Mouse (Mus musculus): ENCODE measurements at regions not wholly inside any gene's neighbourhood (a gene's known extent, or its start where the extent isn't known, plus 50 kb on each side); places are given as distances from the start of the nearest gene placed in this dataset.

DNA sequence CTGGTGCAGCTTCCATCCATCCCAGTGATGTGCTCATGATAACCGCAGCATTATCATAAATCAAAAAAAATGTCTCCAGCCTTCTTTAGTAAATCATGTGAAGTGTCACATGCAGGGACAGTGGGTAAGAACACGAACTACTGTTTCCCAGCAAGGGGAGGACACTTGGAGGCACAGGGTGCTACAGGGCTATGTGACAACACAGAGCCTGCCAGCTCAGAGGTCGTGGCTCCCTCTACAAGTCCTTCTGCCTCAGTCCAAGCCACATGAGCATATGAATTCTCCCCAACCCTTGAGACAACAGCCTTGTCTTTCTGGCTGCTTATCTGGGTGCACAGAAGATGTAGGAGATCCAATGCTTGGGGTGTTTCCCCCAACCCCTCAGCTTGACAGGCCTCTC is 93.7 kb upstream of the Atp6ap2 start:
- Histone ChIP-seq H3K9me3 (replicated peaks; ENCODE audit: control insufficient read depth, low read length) (no peaks in the 10 kb centered on the region), H3K27ac (ENCODE audit: low read depth, low read length) (no peak overlapping the region), H3K4me3 (ENCODE audit: low read depth, low read length) (no peak overlapping the region), H3K4me2 (ENCODE audit: low read length) (no peak overlapping the region), H3K4me1 (ENCODE audit: control insufficient read depth, insufficient read depth, low read length) (no peaks in the 10 kb centered on the region), H3K27me3 (replicated peaks; ENCODE audit: control insufficient read depth, insufficient read depth, low read length) (no peaks in the 10 kb centered on the region), H3K9ac (ENCODE audit: low read length) (no peak overlapping the region), H3K36me3 (ENCODE audit: control insufficient read depth, insufficient read depth, low read length) (no peaks in the 10 kb centered on the region)
- DNase-seq (ENCODE audit: low spot score) (no peak), ATAC-seq (no peak)
- WGBS = 70% methylated on average over 3 of the region's 3 CpGs

DNA sequence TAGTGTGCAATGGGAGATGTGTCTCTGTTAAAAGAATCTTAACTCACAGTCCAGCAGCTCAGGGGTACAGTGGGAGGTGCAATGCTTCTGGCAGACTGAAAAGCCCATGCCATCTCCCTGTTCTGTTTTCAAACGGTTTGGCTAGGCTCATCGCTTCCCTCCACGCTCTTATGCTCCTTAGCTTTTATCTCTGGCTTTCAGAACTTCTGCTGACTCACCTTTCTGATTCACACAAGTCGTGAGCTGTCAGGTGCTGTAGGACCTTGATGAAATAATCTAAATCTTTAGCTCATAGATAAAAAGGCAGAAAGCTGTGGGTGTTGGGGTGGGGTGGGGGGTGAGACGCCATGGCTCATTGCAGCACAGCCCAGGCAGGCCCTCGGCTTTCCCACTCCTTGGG is 93.1 kb upstream of the Atp6ap2 start:
- ATAC-seq = no peak
- no peaks in the 10 kb centered on the region for H3K27me3 ChIP-seq (replicated peaks; ENCODE audit: control insufficient read depth, insufficient read depth, low read length)
- no peak overlapping the region for H3K27ac ChIP-seq (ENCODE audit: low read depth, low read length)
- no peak overlapping the region for H3K4me3 ChIP-seq (ENCODE audit: low read depth, low read length)
- H3K4me2 ChIP-seq (ENCODE audit: low read length) = no peak overlapping the region
- no peaks in the 10 kb centered on the region for H3K9me3 ChIP-seq (replicated peaks; ENCODE audit: control insufficient read depth, low read length)
- no peak overlapping the region for H3K9ac ChIP-seq (ENCODE audit: low read length)
- no peaks in the 10 kb centered on the region for H3K4me1 ChIP-seq (ENCODE audit: control insufficient read depth, insufficient read depth, low read length)
- DNase-seq (ENCODE audit: low spot score) = no peak
- no peaks in the 10 kb centered on the region for H3K36me3 ChIP-seq (ENCODE audit: control insufficient read depth, insufficient read depth, low read length)
- 86% methylated on average over 6 of the region's 6 CpGs for WGBS

DNA sequence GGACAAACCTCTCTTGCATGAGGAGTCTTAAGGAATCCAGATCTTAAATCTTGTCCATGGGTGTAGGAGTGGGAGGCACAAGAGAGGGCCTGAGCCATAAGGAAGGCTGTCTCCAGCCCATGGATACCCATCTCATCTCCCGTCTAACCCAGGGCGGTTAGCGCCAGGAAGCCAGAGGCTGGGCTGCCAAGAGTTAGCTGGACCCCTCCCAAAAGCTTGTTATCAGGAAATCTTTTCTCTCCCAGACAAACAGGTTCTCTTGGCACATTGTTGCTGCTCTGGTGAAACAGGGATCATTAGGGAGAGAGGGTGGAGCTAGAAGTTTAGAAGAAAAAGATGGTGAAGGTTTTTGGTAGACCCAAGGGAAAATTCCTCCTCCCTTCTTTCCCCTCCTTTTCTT is 87.0 kb upstream of the Atp6ap2 start:
- Histone ChIP-seq H3K4me3 (ENCODE audit: low read depth, low read length) (no peak overlapping the region), H3K4me2 (ENCODE audit: low read length) (no peak overlapping the region), H3K27me3 (replicated peaks; ENCODE audit: control insufficient read depth, insufficient read depth, low read length) (no peaks in the 10 kb centered on the region), H3K9ac (ENCODE audit: low read length) (no peak overlapping the region), H3K9me3 (replicated peaks; ENCODE audit: control insufficient read depth, low read length) (no peaks in the 10 kb centered on the region), H3K27ac (ENCODE audit: low read depth, low read length) (no peak overlapping the region), H3K36me3 (ENCODE audit: control insufficient read depth, insufficient read depth, low read length) (no peaks in the 10 kb centered on the region), H3K4me1 (ENCODE audit: control insufficient read depth, insufficient read depth, low read length) (no peaks in the 10 kb centered on the region)
- ATAC-seq = no peak
- 73% methylated on average over 3 of the region's 3 CpGs for WGBS
- DNase-seq (ENCODE audit: low spot score) = peak; percentile 25

DNA sequence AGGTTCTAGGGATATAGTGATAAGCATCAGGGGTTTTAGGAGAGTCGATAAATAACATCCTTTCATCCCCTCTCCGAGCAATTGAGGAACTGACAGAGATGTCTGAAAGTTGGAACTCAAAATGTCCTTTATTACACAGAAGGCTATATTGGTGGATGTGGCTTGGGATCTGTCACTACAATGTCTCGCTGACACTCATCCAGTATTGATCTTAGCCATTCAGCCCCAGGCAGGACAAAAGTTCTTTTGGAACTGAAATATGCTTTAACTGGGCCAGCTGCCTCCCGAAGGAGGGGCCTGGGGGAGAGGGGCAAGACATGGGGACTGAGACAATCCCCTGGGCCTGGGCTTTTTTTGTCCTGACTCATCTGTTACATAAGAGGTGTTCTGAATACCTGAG is 85.2 kb upstream of the Atp6ap2 start:
- no peaks in the 10 kb centered on the region for H3K9me3 ChIP-seq (replicated peaks; ENCODE audit: control insufficient read depth, low read length)
- DNase-seq (ENCODE audit: low spot score) = no peak
- H3K4me1 ChIP-seq (ENCODE audit: control insufficient read depth, insufficient read depth, low read length) = no peaks in the 10 kb centered on the region
- H3K36me3 ChIP-seq (ENCODE audit: control insufficient read depth, insufficient read depth, low read length) = no peaks in the 10 kb centered on the region
- H3K4me2 ChIP-seq (ENCODE audit: low read length) = no peak overlapping the region
- H3K9ac ChIP-seq (ENCODE audit: low read length) = no peak overlapping the region
- no peaks in the 10 kb centered on the region for H3K27me3 ChIP-seq (replicated peaks; ENCODE audit: control insufficient read depth, insufficient read depth, low read length)
- no peak overlapping the region for H3K27ac ChIP-seq (ENCODE audit: low read depth, low read length)
- ATAC-seq = no peak
- 84% methylated on average over 4 of the region's 4 CpGs for WGBS
- H3K4me3 ChIP-seq (ENCODE audit: low read depth, low read length) = no peak overlapping the region

DNA sequence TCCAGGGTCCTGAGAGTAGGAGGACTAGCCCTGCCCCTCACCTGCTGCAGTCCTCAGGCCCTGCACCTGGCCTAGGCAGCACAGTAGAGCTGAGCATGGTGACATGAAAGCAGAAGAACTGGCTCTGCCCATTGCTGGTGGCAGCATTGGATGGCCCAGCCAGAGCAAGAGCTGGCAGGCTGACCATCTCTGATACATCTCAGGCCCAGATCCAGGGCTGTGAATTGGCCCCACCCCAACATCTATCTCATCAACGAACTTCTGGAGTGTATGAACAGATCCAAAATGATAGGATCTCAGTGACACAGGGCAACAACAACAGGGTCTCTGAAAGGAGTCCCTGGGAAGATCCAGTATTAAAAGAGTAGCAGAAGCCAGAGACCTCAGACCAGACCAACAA is 84.0 kb upstream of the Atp6ap2 start:
- Histone ChIP-seq H3K27ac (ENCODE audit: low read depth, low read length) (no peak overlapping the region), H3K4me2 (ENCODE audit: low read length) (no peak overlapping the region), H3K4me1 (ENCODE audit: control insufficient read depth, insufficient read depth, low read length) (no peaks in the 10 kb centered on the region), H3K9ac (ENCODE audit: low read length) (no peak overlapping the region), H3K27me3 (replicated peaks; ENCODE audit: control insufficient read depth, insufficient read depth, low read length) (no peaks in the 10 kb centered on the region), H3K9me3 (replicated peaks; ENCODE audit: control insufficient read depth, low read length) (no peaks in the 10 kb centered on the region), H3K4me3 (ENCODE audit: low read depth, low read length) (no peak overlapping the region), H3K36me3 (ENCODE audit: control insufficient read depth, insufficient read depth, low read length) (no peaks in the 10 kb centered on the region)
- 78% methylated on average over 1 of the region's 1 CpGs for WGBS
- no peak for ATAC-seq
- DNase-seq (ENCODE audit: low spot score) = no peak

DNA sequence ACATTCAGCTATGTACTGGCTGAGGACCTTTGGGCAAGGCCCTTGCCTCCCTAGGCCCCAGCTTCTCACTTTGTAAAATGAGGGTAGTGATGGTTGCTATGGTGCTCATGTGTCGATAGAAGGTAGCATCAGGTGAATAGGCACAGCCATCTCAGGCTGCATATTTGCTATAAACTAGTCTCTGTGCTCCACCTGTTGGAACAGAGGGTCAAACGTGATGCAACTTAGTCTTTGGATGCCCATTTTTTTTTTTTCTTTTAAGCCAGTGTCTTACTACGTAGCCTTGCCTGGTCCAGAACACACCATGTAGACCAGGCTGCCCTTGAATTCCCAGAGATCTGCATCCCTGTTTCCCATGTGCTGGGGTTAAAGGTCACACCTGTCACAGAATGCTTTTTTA is 76.5 kb upstream of the Atp6ap2 start:
- no peak overlapping the region for H3K27ac ChIP-seq (ENCODE audit: low read depth, low read length)
- H3K36me3 ChIP-seq (ENCODE audit: control insufficient read depth, insufficient read depth, low read length) = no peaks in the 10 kb centered on the region
- H3K9ac ChIP-seq (ENCODE audit: low read length) = no peak overlapping the region
- no peaks in the 10 kb centered on the region for H3K27me3 ChIP-seq (replicated peaks; ENCODE audit: control insufficient read depth, insufficient read depth, low read length)
- no peaks in the 10 kb centered on the region for H3K4me1 ChIP-seq (ENCODE audit: control insufficient read depth, insufficient read depth, low read length)
- WGBS = 68% methylated on average over 3 of the region's 3 CpGs
- no peaks in the 10 kb centered on the region for H3K9me3 ChIP-seq (replicated peaks; ENCODE audit: control insufficient read depth, low read length)
- no peak overlapping the region for H3K4me3 ChIP-seq (ENCODE audit: low read depth, low read length)
- H3K4me2 ChIP-seq (ENCODE audit: low read length) = no peak overlapping the region
- ATAC-seq (no peak), DNase-seq (ENCODE audit: low spot score) (no peak)

DNA sequence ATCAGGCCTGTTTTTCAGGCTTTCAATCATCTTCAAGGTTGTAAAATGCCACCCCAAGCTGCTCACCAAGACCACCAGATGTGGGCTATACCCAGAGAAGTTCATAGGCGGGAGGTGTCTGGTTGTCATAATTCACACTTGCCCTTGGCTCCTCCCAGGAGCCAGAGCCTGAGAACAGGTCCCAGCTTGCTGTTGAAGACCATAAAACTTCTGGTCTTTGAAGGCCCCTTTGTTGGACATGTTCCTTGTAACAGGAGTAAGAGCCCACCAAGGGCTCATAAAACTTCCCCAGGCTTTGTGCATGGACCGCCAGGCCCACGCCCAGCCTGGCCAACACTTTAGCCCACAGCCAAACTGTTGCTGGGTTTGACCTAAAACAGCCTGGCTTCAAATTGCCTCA is 62.6 kb upstream of the Atp6ap2 start:
- Histone ChIP-seq H3K9ac (ENCODE audit: low read length) (no peak overlapping the region), H3K27me3 (replicated peaks; ENCODE audit: control insufficient read depth, insufficient read depth, low read length) (no peaks in the 10 kb centered on the region)

DNA sequence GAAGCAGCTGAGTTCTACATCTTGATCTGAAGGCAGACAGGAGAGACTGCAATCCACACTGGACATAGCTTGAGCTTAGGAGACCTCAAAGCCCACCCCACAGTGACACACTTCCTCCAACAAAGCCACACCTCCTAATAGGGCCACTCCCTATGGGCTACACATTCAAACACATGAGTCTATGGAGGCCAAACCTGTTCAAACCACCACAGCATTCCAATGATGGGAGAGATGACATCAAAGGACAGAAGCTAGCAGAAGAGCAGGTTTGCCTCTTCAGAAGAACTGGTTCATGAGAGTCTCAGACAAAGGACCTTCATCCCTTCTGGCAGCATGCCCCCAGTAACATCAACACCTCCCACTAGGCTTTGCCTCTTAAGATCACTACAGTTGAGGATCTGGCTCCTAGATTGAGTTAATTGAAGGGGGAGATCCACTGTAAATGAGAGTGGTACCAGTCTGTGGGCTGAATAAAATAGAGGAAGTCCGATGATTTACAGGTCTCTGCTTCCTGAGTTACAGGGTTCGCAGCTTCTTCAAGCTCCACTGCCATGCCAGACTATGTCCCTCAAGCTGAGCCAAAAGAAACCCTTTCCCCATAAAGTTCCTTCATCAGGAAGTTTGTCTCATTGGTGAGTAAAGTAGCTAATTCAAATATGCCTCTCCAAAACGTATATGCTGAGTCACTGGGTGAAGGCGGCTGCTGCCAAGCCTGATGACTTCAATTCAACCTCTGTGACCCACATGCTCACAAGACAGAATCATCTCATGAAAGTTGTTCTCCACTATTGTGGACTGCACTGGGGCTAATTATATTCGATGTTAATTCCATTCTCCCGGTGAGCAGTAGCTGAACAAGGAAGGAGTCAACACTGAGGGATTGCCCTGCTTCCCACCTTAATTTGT is 56.9 kb upstream of the Atp6ap2 start:
- Histone ChIP-seq H3K27ac (ENCODE audit: low read depth, low read length) (no peak overlapping the region), H3K4me2 (ENCODE audit: low read length) (no peak overlapping the region), H3K4me3 (ENCODE audit: low read depth, low read length) (no peak overlapping the region), H3K9me3 (replicated peaks; ENCODE audit: control insufficient read depth, low read length) (no peaks in the 10 kb centered on the region), H3K27me3 (replicated peaks; ENCODE audit: control insufficient read depth, insufficient read depth, low read length) (no peaks in the 10 kb centered on the region), H3K36me3 (ENCODE audit: control insufficient read depth, insufficient read depth, low read length) (no peaks in the 10 kb centered on the region), H3K4me1 (ENCODE audit: control insufficient read depth, insufficient read depth, low read length) (no peaks in the 10 kb centered on the region), H3K9ac (ENCODE audit: low read length) (no peak overlapping the region)
- 66% methylated on average over 6 of the region's 6 CpGs for WGBS
- ATAC-seq (no peak), DNase-seq (ENCODE audit: low spot score) (no peak)

More for the DNA sequence above, 62.6 kb upstream of the Atp6ap2 start:
- H3K9me3 ChIP-seq (replicated peaks; ENCODE audit: control insufficient read depth, low read length) = no peaks in the 10 kb centered on the region
- no peak overlapping the region for H3K4me2 ChIP-seq (ENCODE audit: low read length)
- no peak overlapping the region for H3K27ac ChIP-seq (ENCODE audit: low read depth, low read length)
- WGBS = 95% methylated on average over 3 of the region's 3 CpGs
- no peak for ATAC-seq
- H3K4me1 ChIP-seq (ENCODE audit: control insufficient read depth, insufficient read depth, low read length) = no peaks in the 10 kb centered on the region
- no peak overlapping the region for H3K4me3 ChIP-seq (ENCODE audit: low read depth, low read length)
- H3K36me3 ChIP-seq (ENCODE audit: control insufficient read depth, insufficient read depth, low read length) = no peaks in the 10 kb centered on the region
- no peak for DNase-seq (ENCODE audit: low spot score)
